Comparison of ENCODE assay signal across 7 mouse cellular contexts in the genomic region with DNA sequence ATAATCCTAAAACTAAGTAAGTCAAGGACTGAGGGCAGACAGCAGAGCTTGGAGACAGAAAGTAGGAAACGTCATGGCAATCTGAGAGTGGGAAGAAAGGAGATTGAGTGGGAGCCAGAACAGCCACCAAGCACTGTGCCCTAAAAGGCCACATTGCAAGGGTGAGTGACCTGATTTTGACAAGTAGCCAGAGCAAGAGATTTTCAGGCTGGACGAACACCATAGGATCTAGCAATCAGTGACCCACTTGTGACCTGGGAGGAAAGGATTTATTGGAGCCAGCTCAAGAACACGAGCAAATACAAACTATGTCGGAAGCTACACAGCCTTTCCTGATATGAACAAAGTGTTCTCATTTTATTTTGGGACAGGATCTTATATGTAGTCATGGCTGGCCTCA. TPM values are rescaled to one million over a fixed set of nuclear protein-coding genes. Genes with fewer than 3 reads are reported as not detected.
DNase-seq lines count a peak whose midpoint lies in the region; ATAC-seq and TF ChIP-seq lines count a peak whose summit lies in the region.

No protein-coding gene starts in this region.

- no peak for TF ChIP-seq POLR2A in MEL (IDR thresholded peaks at IDR 0.05; ENCODE audit: control insufficient read depth in 1 of 2, insufficient read depth in 1 of 2, low read depth in 1 of 2, low read length in 2 of 2, poor library complexity in 1 of 2)

- ATAC-seq in embryonic facial prominence, embryonic 12.5 days (ENCODE audit: insufficient number of reproducible peaks, insufficient read depth, low FRiP score, low TSS enrichment), result no peak
- ATAC-seq in hindbrain, embryonic 11.5 days (ENCODE audit: low FRiP score), result no peak
- no peak for ATAC-seq in limb, embryonic 13.5 days (ENCODE audit: low FRiP score, low read depth)
- ATAC-seq in neural tube, embryonic 12.5 days (ENCODE audit: low FRiP score, low read depth), result no peak
- no peak for ATAC-seq in monocyte, adult 5-6 weeks (replicated peaks; ENCODE audit: insufficient number of reproducible peaks, low FRiP score, low TSS enrichment, poor library complexity, severe bottlenecking)

- TF ChIP-seq RAD21 in MEL (IDR thresholded peaks at IDR 0.05; ENCODE audit: low read depth, low read length), result no peak

- 76% methylated on average over 4 of the region's 4 CpGs for WGBS in embryonic facial prominence, embryonic 12.5 days
- WGBS in hindbrain, embryonic 11.5 days, result 73% methylated on average over 4 of the region's 4 CpGs
- WGBS in limb, embryonic 13.5 days, result 62% methylated on average over 4 of the region's 4 CpGs
- WGBS in neural tube, embryonic 12.5 days, result 49% methylated on average over 4 of the region's 4 CpGs

- H3K36me3 ChIP-seq in MEL (ENCODE audit: control insufficient read depth in 1 of 2, insufficient read depth in 2 of 2, low read length in 2 of 2), result peaks cover 0 to 12% of the 10 kb centered on the region in 2 experiments; a peak in 2 of 4 replicates
- no peaks in the 10 kb centered on the region for H3K36me3 ChIP-seq in embryonic facial prominence, embryonic 12.5 days
- H3K36me3 ChIP-seq in hindbrain, embryonic 11.5 days (ENCODE audit: control insufficient read depth, insufficient read depth, low read length), result no peaks in the 10 kb centered on the region
- no peaks in the 10 kb centered on the region for H3K36me3 ChIP-seq in limb, embryonic 13.5 days
- H3K36me3 ChIP-seq in neural tube, embryonic 12.5 days, result no peaks in the 10 kb centered on the region

- H3K27me3 ChIP-seq in MEL (ENCODE audit: control insufficient read depth in 1 of 2, insufficient read depth in 2 of 2, low read length in 2 of 2), result no peaks in the 10 kb centered on the region
- H3K27me3 ChIP-seq in embryonic facial prominence, embryonic 12.5 days, result no peaks in the 10 kb centered on the region
- H3K27me3 ChIP-seq in hindbrain, embryonic 11.5 days (ENCODE audit: control insufficient read depth, insufficient read depth, low read length), result no peaks in the 10 kb centered on the region
- H3K27me3 ChIP-seq in limb, embryonic 13.5 days, result no peaks in the 10 kb centered on the region
- no peaks in the 10 kb centered on the region for H3K27me3 ChIP-seq in neural tube, embryonic 12.5 days (replicated peaks)

- peak overlapping the region; percentile 97 for H3K9ac ChIP-seq in MEL (ENCODE audit: control insufficient read depth, low read depth, low read length, poor library complexity, severe bottlenecking)
- no peak overlapping the region for H3K9ac ChIP-seq in embryonic facial prominence, embryonic 12.5 days
- H3K9ac ChIP-seq in hindbrain, embryonic 11.5 days (ENCODE audit: low read depth, low read length), result no peak overlapping the region
- peak overlapping the region; percentile 77; the same call in 1 of the 2 replicates for H3K9ac ChIP-seq in limb, embryonic 13.5 days
- no peak overlapping the region for H3K9ac ChIP-seq in neural tube, embryonic 12.5 days

- H3K4me2 ChIP-seq in embryonic facial prominence, embryonic 12.5 days (replicated peaks), result peak overlapping the region; percentile 92
- H3K4me2 ChIP-seq in hindbrain, embryonic 11.5 days (replicated peaks; ENCODE audit: low read depth, low read length), result peak overlapping the region; percentile 72; the same call in 1 of the 2 replicates
- H3K4me2 ChIP-seq in limb, embryonic 13.5 days (replicated peaks), result peak overlapping the region; percentile 76
- peak overlapping the region; percentile 63 for H3K4me2 ChIP-seq in neural tube, embryonic 12.5 days (replicated peaks)

- TF ChIP-seq CTCF in MEL (IDR thresholded peaks at IDR 0.05 in 2 of 3, conservative IDR thresholded peaks at IDR 0.05 in 1 of 3; ENCODE audit: control insufficient read depth in 1 of 3, insufficient read depth in 1 of 3, low read depth in 2 of 3, low read length in 3 of 3, poor library complexity in 1 of 3, severe bottlenecking in 1 of 3), result no peak

- no peak for TF ChIP-seq EP300 in MEL (IDR thresholded peaks at IDR 0.05; ENCODE audit: low read depth in 1 of 2, low read length in 2 of 2)

- H3K4me1 ChIP-seq in MEL (ENCODE audit: control insufficient read depth in 1 of 2, insufficient read depth in 2 of 2, low read length in 2 of 2), result peaks cover 2 to 15% of the 10 kb centered on the region in 2 experiments; a peak in 2 of 4 replicates
- H3K4me1 ChIP-seq in embryonic facial prominence, embryonic 12.5 days, result peaks cover 18% of the 10 kb centered on the region
- peaks cover 4% of the 10 kb centered on the region; the same call in 1 of the 2 replicates for H3K4me1 ChIP-seq in hindbrain, embryonic 11.5 days (replicated peaks; ENCODE audit: control insufficient read depth, insufficient read depth, low read length)
- peaks cover 17% of the 10 kb centered on the region for H3K4me1 ChIP-seq in limb, embryonic 13.5 days
- peaks cover 19% of the 10 kb centered on the region for H3K4me1 ChIP-seq in neural tube, embryonic 12.5 days

- H3K27ac ChIP-seq in MEL (ENCODE audit: control insufficient read depth, low read depth, low read length), result no peak overlapping the region
- no peak overlapping the region for H3K27ac ChIP-seq in embryonic facial prominence, embryonic 12.5 days
- no peak overlapping the region for H3K27ac ChIP-seq in hindbrain, embryonic 11.5 days (ENCODE audit: low read depth, low read length)
- no peak overlapping the region for H3K27ac ChIP-seq in limb, embryonic 13.5 days
- no peak overlapping the region for H3K27ac ChIP-seq in neural tube, embryonic 12.5 days

- peak; percentile 27 for DNase-seq in MEL (ENCODE audit: low read depth, low spot score)
- no peak for DNase-seq in hindbrain, embryonic 11.5 days (ENCODE audit: low spot score)
- no peak for DNase-seq in right cerebral cortex, postnatal 4 days

- no peaks in the 10 kb centered on the region for H3K9me3 ChIP-seq in MEL (replicated peaks; ENCODE audit: insufficient read depth, low read length)
- H3K9me3 ChIP-seq in embryonic facial prominence, embryonic 12.5 days, result no peaks in the 10 kb centered on the region
- no peaks in the 10 kb centered on the region for H3K9me3 ChIP-seq in hindbrain, embryonic 11.5 days (ENCODE audit: control insufficient read depth, low read length)
- 0 out of 2 replicates have a peak, but pooled peaks cover 3% of the 10 kb centered on the region for H3K9me3 ChIP-seq in limb, embryonic 13.5 days
- H3K9me3 ChIP-seq in neural tube, embryonic 12.5 days, result no peaks in the 10 kb centered on the region

- peak overlapping the region in 1 of 2 experiments; percentile 72; a peak in 2 of 4 replicates for H3K4me3 ChIP-seq in MEL (ENCODE audit: control insufficient read depth in 1 of 2, insufficient read depth in 1 of 2, low read depth in 2 of 2, low read length in 2 of 2)
- peak overlapping the region; percentile 69; the same call in 1 of the 2 replicates for H3K4me3 ChIP-seq in embryonic facial prominence, embryonic 12.5 days
- H3K4me3 ChIP-seq in hindbrain, embryonic 11.5 days (ENCODE audit: low read depth, low read length), result no peak overlapping the region
- H3K4me3 ChIP-seq in limb, embryonic 13.5 days, result peak overlapping the region; percentile 65
- H3K4me3 ChIP-seq in neural tube, embryonic 12.5 days, result no peak overlapping the region

- H3K79me2 ChIP-seq in MEL (ENCODE audit: control insufficient read depth, insufficient read depth, low read length, poor library complexity), result peaks cover 9% of the 10 kb centered on the region

TF ChIP-seq in MEL, 35 proteins besides CTCF, POLR2A, EP300 and RAD21 (continues in another document):
- TF ChIP-seq ELF1 (IDR thresholded peaks at IDR 0.05; ENCODE audit: low read depth, low read length) (no peak), GATA1 (IDR thresholded peaks at IDR 0.05; ENCODE audit: low read depth, low read length) (no peak), SIN3A (IDR thresholded peaks at IDR 0.05; ENCODE audit: low read length) (no peak), TCF12 (IDR thresholded peaks at IDR 0.05; ENCODE audit: low read depth, low read length) (no peak), MEF2A (IDR thresholded peaks at IDR 0.05; ENCODE audit: extremely low read depth, insufficient replicate concordance, low read depth, low read length, poor library complexity, severe bottlenecking) (no peak), MAFK (IDR thresholded peaks at IDR 0.05; ENCODE audit: borderline replicate concordance, low read depth, low read length) (no peak), TAL1 (IDR thresholded peaks at IDR 0.05; ENCODE audit: low read length) (no peak)

RNA-seq across cellular contexts. Expression of gene Gtf2ird2, which starts 1.1 kb away (rescaled TPM):
- total RNA-seq in MEL (2012; rRNA removed), result 2.6 and 3.6 TPM in 2 replicates
- 1 to 10 TPM in 1 of 2 experiments, not detected in 1; 4.6 TPM for polyA plus RNA-seq in MEL (2012; ENCODE audit: insufficient read depth in 1 of 2, insufficient read length in 2 of 2, low read depth in 1 of 2, low replicate concordance in 2 of 2, missing spikeins in 1 of 2)
- 10.6 and 11.4 TPM in 2 replicates for polyA plus RNA-seq in embryonic facial prominence, embryonic 12.5 days (2016; fragmentation: Nextera tagmentation; extraction: Ambion mirVana)
- polyA plus RNA-seq in hindbrain, embryonic 11.5 days (2014; fragmentation: Nextera tagmentation; extraction: Ambion mirVana), result 7.1 and 8.2 TPM in 2 replicates
- 11.0 and 11.9 TPM in 2 replicates for polyA plus RNA-seq in limb, embryonic 13.5 days (2015; fragmentation: Nextera tagmentation; extraction: Ambion mirVana)
- 12.4 and 13.7 TPM in 2 replicates for polyA plus RNA-seq in neural tube, embryonic 12.5 days (2016; fragmentation: Nextera tagmentation; extraction: Ambion mirVana)
- 6.5 to 10.0 TPM (median 8.9 TPM) in 3 replicates for total RNA-seq in monocyte, adult 5-6 weeks (2017)

RNA-seq across cellular contexts. Expression of gene Rcc1l, which starts 6.2 kb away (rescaled TPM):
- 54.1 and 59.1 TPM in 2 replicates for total RNA-seq in MEL (2012; rRNA removed)
- 10 to 100 TPM in 1 of 2 experiments, not detected in 1; 51.7 TPM for polyA plus RNA-seq in MEL (2012; ENCODE audit: insufficient read depth in 1 of 2, insufficient read length in 2 of 2, low read depth in 1 of 2, low replicate concordance in 2 of 2, missing spikeins in 1 of 2)
- 36.6 and 38.0 TPM in 2 replicates for polyA plus RNA-seq in embryonic facial prominence, embryonic 12.5 days (2016; fragmentation: Nextera tagmentation; extraction: Ambion mirVana)
- polyA plus RNA-seq in hindbrain, embryonic 11.5 days (2014; fragmentation: Nextera tagmentation; extraction: Ambion mirVana), result 21.8 and 22.8 TPM in 2 replicates
- 34.2 and 35.1 TPM in 2 replicates for polyA plus RNA-seq in limb, embryonic 13.5 days (2015; fragmentation: Nextera tagmentation; extraction: Ambion mirVana)
- 22.3 and 22.9 TPM in 2 replicates for polyA plus RNA-seq in neural tube, embryonic 12.5 days (2016; fragmentation: Nextera tagmentation; extraction: Ambion mirVana)
- 2.5 to 6.9 TPM (median 6.3 TPM) in 3 replicates for total RNA-seq in monocyte, adult 5-6 weeks (2017)

RNA-seq across cellular contexts. Expression of gene Ncf1, which starts 46.7 kb away (rescaled TPM):
- total RNA-seq in MEL (2012; rRNA removed), result 0.58 and 0.59 TPM in 2 replicates
- 1 to 10 TPM in 1 of 2 experiments, not detected in 1; 3.3 TPM for polyA plus RNA-seq in MEL (2012; ENCODE audit: insufficient read depth in 1 of 2, insufficient read length in 2 of 2, low read depth in 1 of 2, low replicate concordance in 2 of 2, missing spikeins in 1 of 2)
- polyA plus RNA-seq in embryonic facial prominence, embryonic 12.5 days (2016; fragmentation: Nextera tagmentation; extraction: Ambion mirVana), result 2.2 and 2.3 TPM in 2 replicates
- polyA plus RNA-seq in hindbrain, embryonic 11.5 days (2014; fragmentation: Nextera tagmentation; extraction: Ambion mirVana), result 3.2 and 4.0 TPM in 2 replicates
- polyA plus RNA-seq in limb, embryonic 13.5 days (2015; fragmentation: Nextera tagmentation; extraction: Ambion mirVana), result 2.7 and 2.8 TPM in 2 replicates
- 3.0 and 3.5 TPM in 2 replicates for polyA plus RNA-seq in neural tube, embryonic 12.5 days (2016; fragmentation: Nextera tagmentation; extraction: Ambion mirVana)
- total RNA-seq in monocyte, adult 5-6 weeks (2017), result 101 to 207 TPM (median 172 TPM) in 3 replicates

Comparison
In these comparisons a context has a peak if more than half of its experiments do, and no peak if none do; other contexts are left out.
1. H3K4me3 ChIP-seq: peak in embryonic facial prominence, embryonic 12.5 days (single experiment) and limb, embryonic 13.5 days (single experiment); none in hindbrain, embryonic 11.5 days (single experiment) and neural tube, embryonic 12.5 days (single experiment).
2. H3K9ac ChIP-seq: peak in MEL (single experiment) and limb, embryonic 13.5 days (single experiment); none in embryonic facial prominence, embryonic 12.5 days (single experiment), hindbrain, embryonic 11.5 days (single experiment) and neural tube, embryonic 12.5 days (single experiment).
3. Peak in every context shown above with its lines, with median percentiles within 50 percentile points of each other: H3K4me2 ChIP-seq.